Mouse (Mus musculus): ENCODE measurements at regions not wholly inside any gene's neighbourhood (a gene's known extent, or its start where the extent isn't known, plus 50 kb on each side); places are given as distances from the start of the nearest gene placed in this dataset.
"Not testable (repeated sequence)": the region's sequence is repeated elsewhere in the genome, so short reads cannot be mapped to it uniquely, and the experiment has no call there.

- not testable (repeated sequence) for H3K4me3 ChIP-seq (replicated peaks); H3K27me3 ChIP-seq; H3K27ac ChIP-seq; H3K4me1 ChIP-seq (replicated peaks); H3K9ac ChIP-seq; DNase-seq; H3K36me3 ChIP-seq; ATAC-seq (ENCODE audit: low read depth); H3K4me2 ChIP-seq; H3K9me3 ChIP-seq (replicated peaks)
- WGBS (ENCODE audit: insufficient replicate concordance): 20% methylated on average over 1 of the region's 1 CpGs
Observed at GRCm38 (mm10) chr14:37412583-37412982, 277.5 kb upstream of the Ghitm start.

- no peak for DNase-seq
- no peak overlapping the region for H3K4me2 ChIP-seq
- no peak overlapping the region for H3K4me3 ChIP-seq (replicated peaks)
- WGBS (ENCODE audit: insufficient replicate concordance): 58% methylated on average over 1 of the region's 1 CpGs
- no peak for ATAC-seq (ENCODE audit: low read depth)
- H3K4me1 ChIP-seq (replicated peaks): no peaks in the 10 kb centered on the region
- H3K27ac ChIP-seq: no peak overlapping the region
- no peak overlapping the region for H3K9ac ChIP-seq
- H3K9me3 ChIP-seq (replicated peaks): no peaks in the 10 kb centered on the region
- no peaks in the 10 kb centered on the region for H3K36me3 ChIP-seq
- H3K27me3 ChIP-seq: no peaks in the 10 kb centered on the region
Observed at GRCm38 (mm10) chr14:37371972-37372371, 236.9 kb upstream of the Ghitm start.

- no peak overlapping the region for H3K4me2 ChIP-seq
- H3K9ac ChIP-seq: no peak overlapping the region
- H3K27ac ChIP-seq: no peak overlapping the region
- no peaks in the 10 kb centered on the region for H3K27me3 ChIP-seq
- H3K4me3 ChIP-seq (replicated peaks): no peak overlapping the region
- ATAC-seq (ENCODE audit: low read depth): no peak
- DNase-seq: no peak
- H3K36me3 ChIP-seq: no peaks in the 10 kb centered on the region
- no peaks in the 10 kb centered on the region for H3K4me1 ChIP-seq (replicated peaks)
- 36% methylated on average over 3 of the region's 3 CpGs for WGBS (ENCODE audit: insufficient replicate concordance)
- H3K9me3 ChIP-seq (replicated peaks): no peaks in the 10 kb centered on the region
Observed at GRCm38 (mm10) chr14:37361896-37362295, 226.8 kb upstream of the Ghitm start.

- Histone ChIP-seq H3K4me1 (replicated peaks) (no peaks in the 10 kb centered on the region), H3K4me2 (no peak overlapping the region), H3K4me3 (replicated peaks) (no peak overlapping the region), H3K9me3 (replicated peaks) (no peaks in the 10 kb centered on the region), H3K36me3 (no peaks in the 10 kb centered on the region), H3K27ac (no peak overlapping the region), H3K9ac (no peak overlapping the region), H3K27me3 (no peaks in the 10 kb centered on the region)
- ATAC-seq (ENCODE audit: low read depth) (no peak), DNase-seq (peak; percentile 1)
- 29% methylated on average over 9 of the region's 9 CpGs for WGBS (ENCODE audit: insufficient replicate concordance)
Observed at GRCm38 (mm10) chr14:37355968-37356704, 221.1 kb upstream of the Ghitm start.

- no peaks in the 10 kb centered on the region for H3K9me3 ChIP-seq (replicated peaks)
- no peaks in the 10 kb centered on the region for H3K36me3 ChIP-seq
- H3K27me3 ChIP-seq: no peaks in the 10 kb centered on the region
- DNase-seq (no peak), ATAC-seq (ENCODE audit: low read depth) (no peak)
- 37% methylated on average over 4 of the region's 4 CpGs for WGBS (ENCODE audit: insufficient replicate concordance)
- no peaks in the 10 kb centered on the region for H3K4me1 ChIP-seq (replicated peaks)
- H3K27ac ChIP-seq: no peak overlapping the region
- H3K4me3 ChIP-seq (replicated peaks): no peak overlapping the region
- no peak overlapping the region for H3K9ac ChIP-seq
- no peak overlapping the region for H3K4me2 ChIP-seq
Observed at GRCm38 (mm10) chr14:37323392-37323791, 188.3 kb upstream of the Ghitm start.

- Histone ChIP-seq H3K4me1 (replicated peaks) (no peaks in the 10 kb centered on the region), H3K27me3 (no peaks in the 10 kb centered on the region), H3K36me3 (no peaks in the 10 kb centered on the region), H3K27ac (no peak overlapping the region), H3K9ac (no peak overlapping the region), H3K9me3 (replicated peaks) (no peaks in the 10 kb centered on the region), H3K4me3 (replicated peaks) (no peak overlapping the region), H3K4me2 (no peak overlapping the region)
- DNase-seq: no peak
- WGBS (ENCODE audit: insufficient replicate concordance): 71% methylated on average over 7 of the region's 7 CpGs
- ATAC-seq (ENCODE audit: low read depth): no peak
Observed at GRCm38 (mm10) chr14:37315239-37315895, 180.3 kb upstream of the Ghitm start.

GRCm38 (mm10) chr14:37313906-37314305 lies 178.8 kb upstream of the Ghitm start:
- no peak overlapping the region for H3K4me3 ChIP-seq (replicated peaks)
- H3K27me3 ChIP-seq: no peaks in the 10 kb centered on the region
- H3K9ac ChIP-seq: no peak overlapping the region
- H3K36me3 ChIP-seq: no peaks in the 10 kb centered on the region
- no peaks in the 10 kb centered on the region for H3K9me3 ChIP-seq (replicated peaks)
- no peak overlapping the region for H3K27ac ChIP-seq
- DNase-seq (no peak), ATAC-seq (ENCODE audit: low read depth) (no peak)
- H3K4me2 ChIP-seq: no peak overlapping the region
- no peaks in the 10 kb centered on the region for H3K4me1 ChIP-seq (replicated peaks)

GRCm38 (mm10) chr14:37312887-37313286 lies 177.8 kb upstream of the Ghitm start:
- Histone ChIP-seq H3K27ac (no peak overlapping the region), H3K4me1 (replicated peaks) (no peaks in the 10 kb centered on the region), H3K36me3 (no peaks in the 10 kb centered on the region), H3K9ac (no peak overlapping the region), H3K9me3 (replicated peaks) (no peaks in the 10 kb centered on the region), H3K27me3 (no peaks in the 10 kb centered on the region), H3K4me2 (no peak overlapping the region), H3K4me3 (replicated peaks) (no peak overlapping the region)
- WGBS (ENCODE audit: insufficient replicate concordance): 54% methylated on average over 3 of the region's 3 CpGs
- ATAC-seq (ENCODE audit: low read depth) (no peak), DNase-seq (no peak)

- H3K4me3 ChIP-seq (replicated peaks): no peak overlapping the region
- H3K4me1 ChIP-seq (replicated peaks): no peaks in the 10 kb centered on the region
- ATAC-seq (ENCODE audit: low read depth) (no peak), DNase-seq (no peak)
- no peaks in the 10 kb centered on the region for H3K36me3 ChIP-seq
- no peaks in the 10 kb centered on the region for H3K27me3 ChIP-seq
- no peak overlapping the region for H3K4me2 ChIP-seq
- no peak overlapping the region for H3K27ac ChIP-seq
- no peaks in the 10 kb centered on the region for H3K9me3 ChIP-seq (replicated peaks)
- no peak overlapping the region for H3K9ac ChIP-seq
- WGBS (ENCODE audit: insufficient replicate concordance): 28% methylated on average over 2 of the region's 2 CpGs
Observed at GRCm38 (mm10) chr14:37306622-37307274, 171.7 kb upstream of the Ghitm start.

- DNase-seq: no peak
- no peak overlapping the region for H3K4me2 ChIP-seq
- no peaks in the 10 kb centered on the region for H3K9me3 ChIP-seq (replicated peaks)
Observed at GRCm38 (mm10) chr14:37298631-37299030, 163.6 kb upstream of the Ghitm start.

GRCm38 (mm10) chr14:37296531-37296930 lies 161.5 kb upstream of the Ghitm start:
- Histone ChIP-seq H3K27ac (no peak overlapping the region), H3K9me3 (replicated peaks) (no peaks in the 10 kb centered on the region), H3K4me2 (no peak overlapping the region), H3K36me3 (no peaks in the 10 kb centered on the region), H3K4me3 (replicated peaks) (no peak overlapping the region), H3K27me3 (no peaks in the 10 kb centered on the region), H3K4me1 (replicated peaks) (no peaks in the 10 kb centered on the region), H3K9ac (no peak overlapping the region)
- no peak for ATAC-seq (ENCODE audit: low read depth)
- WGBS (ENCODE audit: insufficient replicate concordance): 40% methylated on average over 1 of the region's 1 CpGs
- DNase-seq: no peak

More at GRCm38 (mm10) chr14:37298631-37299030, 163.6 kb upstream of the Ghitm start:
- H3K4me1 ChIP-seq (replicated peaks): no peaks in the 10 kb centered on the region
- no peak overlapping the region for H3K27ac ChIP-seq
- no peak for ATAC-seq (ENCODE audit: low read depth)
- no peaks in the 10 kb centered on the region for H3K36me3 ChIP-seq
- H3K4me3 ChIP-seq (replicated peaks): no peak overlapping the region
- no peak overlapping the region for H3K9ac ChIP-seq
- no peaks in the 10 kb centered on the region for H3K27me3 ChIP-seq

All from liver, embryonic 13.5 days (tissue).